Mouse (Mus musculus) small intestine, adult 2 months (tissue): ENCODE results near the gene Polr2c. TPM values are rescaled to one million over a fixed set of nuclear protein-coding genes. Genes with fewer than 3 reads are reported as not detected.

ENCODE experiments used
- H3K27ac ChIP-seq: fragments of 200-500 bp; 2 replicates; pipeline ENCODE4 v1.5.1; 2012; ENCODE audit warnings: low read depth, low read length, control low read depth, inconsistent platforms; ENCODE audit not compliant: insufficient read depth
- H3K27me3 ChIP-seq: fragments of 200-500 bp; 2 replicates; pipeline ENCODE4 v1.6.1; 2012; ENCODE audit warnings: mild to moderate bottlenecking, moderate library complexity, low read length, inconsistent platforms; ENCODE audit not compliant: control insufficient read depth, insufficient read depth
- H3K36me3 ChIP-seq: fragments of 200-500 bp; 2 replicates; pipeline ENCODE4 v1.6.1; 2012; ENCODE audit warnings: mild to moderate bottlenecking, low read length, control low read depth, inconsistent platforms; ENCODE audit not compliant: control insufficient read depth, insufficient read depth
- H3K4me1 ChIP-seq: fragments of 200-500 bp; 2 replicates; pipeline ENCODE4 v1.6.1; 2012; ENCODE audit warnings: low read length, inconsistent platforms, mixed read lengths; ENCODE audit not compliant: control insufficient read depth, insufficient read depth, insufficient read length
- H3K4me3 ChIP-seq: fragments of 200-500 bp; 2 replicates; pipeline ENCODE4 v1.5.1; 2012; ENCODE audit warnings: low read depth, mild to moderate bottlenecking, control low read depth, inconsistent platforms, low read length, moderate library complexity
- CTCF ChIP-seq: fragments of 200-500 bp; IDR thresholded peaks from 2 replicates; pipeline ENCODE4 v1.5.1; 2012; ENCODE audit warnings: low read depth, mild to moderate bottlenecking, control low read depth, inconsistent platforms, low read length, moderate library complexity, mixed read lengths; ENCODE audit not compliant: insufficient replicate concordance, insufficient read length; ENCODE audit errors: extremely low read depth
- POLR2A ChIP-seq: fragments of 200-500 bp; IDR thresholded peaks from 2 replicates; pipeline ENCODE4 v1.6.1; 2012; ENCODE audit warnings: low read depth, mild to moderate bottlenecking, control low read depth, inconsistent platforms, low read length, moderate library complexity
- WGBS: fragments of 180-500 bp; shearing (Covaris S2); methylation state at CpG from one replicate; pipeline ENCODE4 v1.1.7; 2018; 5-methylcytosine and 5-hydroxymethylcytosine counted together
- polyA plus RNA-seq: library from polyadenylated mRNA; depleted of rRNA; stranded (reverse); fragments of >200 nt; gene quantifications from 2 replicates; pipeline ENCODE4 v1.2.3, GENCODE M21; 2012; rRNA removed

Polr2c gene
- 32.3 and 57.1 TPM in 2 replicates for polyA plus RNA-seq

DNA sequence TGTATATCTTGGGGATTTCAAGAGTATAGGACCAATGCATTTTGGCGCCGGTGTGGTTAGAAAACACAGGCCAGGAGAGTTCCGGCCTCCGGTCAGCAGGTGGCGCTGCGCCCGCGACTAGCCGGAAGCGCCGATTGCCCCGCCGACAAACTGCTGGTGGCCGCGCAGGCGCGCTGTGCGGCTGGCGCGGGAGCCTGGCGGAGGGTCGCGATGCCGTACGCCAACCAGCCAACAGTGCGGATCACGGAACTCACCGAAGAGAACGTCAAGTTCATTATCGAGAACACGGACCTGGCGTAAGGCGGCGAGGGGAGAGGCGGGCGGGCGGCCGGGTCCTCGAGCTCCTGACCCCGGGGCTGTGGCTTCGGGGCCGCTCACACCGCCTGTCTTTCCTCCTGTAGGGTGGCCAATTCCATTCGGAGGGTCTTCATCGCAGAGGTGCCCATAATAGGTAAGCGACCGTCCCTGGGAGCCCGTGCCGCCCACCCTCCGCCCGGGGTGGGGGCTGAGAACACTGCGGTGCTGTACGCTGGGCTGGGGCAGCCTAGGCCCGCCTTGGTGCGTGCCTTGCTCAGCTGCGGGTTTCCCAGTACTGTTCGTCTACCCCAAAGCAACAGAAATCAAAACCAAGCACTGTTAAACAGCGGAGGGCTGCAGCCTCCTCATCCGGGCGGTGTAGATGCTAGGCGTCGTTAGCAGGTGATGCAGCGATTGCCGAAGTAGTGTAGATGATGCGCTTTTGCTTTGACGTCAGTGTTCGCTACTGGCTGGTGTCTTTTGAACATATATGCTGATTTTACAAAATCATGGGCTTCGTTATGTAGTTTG, at the start of gene Polr2c:
Gene Polr2c, plus strand, starts transcription at position 105 of the 828 bp plus-strand sequence.
- under 1% methylated on average over 68 of the region's 68 CpGs for WGBS
- TF ChIP-seq CTCF (peak; percentile 90), POLR2A (peak; percentile 60; the same call in 1 of the 2 replicates)
- peak within 1 kb of the TSS; percentile 95 for H3K4me3 ChIP-seq
- H3K27me3 ChIP-seq = no peaks in the 10 kb centered on the region
- H3K4me1 ChIP-seq = no peaks in the 10 kb centered on the region
- peak within 1 kb of the TSS; percentile 19 for H3K27ac ChIP-seq
- peaks cover 39% of the 10 kb centered on the region for H3K36me3 ChIP-seq

DNA sequence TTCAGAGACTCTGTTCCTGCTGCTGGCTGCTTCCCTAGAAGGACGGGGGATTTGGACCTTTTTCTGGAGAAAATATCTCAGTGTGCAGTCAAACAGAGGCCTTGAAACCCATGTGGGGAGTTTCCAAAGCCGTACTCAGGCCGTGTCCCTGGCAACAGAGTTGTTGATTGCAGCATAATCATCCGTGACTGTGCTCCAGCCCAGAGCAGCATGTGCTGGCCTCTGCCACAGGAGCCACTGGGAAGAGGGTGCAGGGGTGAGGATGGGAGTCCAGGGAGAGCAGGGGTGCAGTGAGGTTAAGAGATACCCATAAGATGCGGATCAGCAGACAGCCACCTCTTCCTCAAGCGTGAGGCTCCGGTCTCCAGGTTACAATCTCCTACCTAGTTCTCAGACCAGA, 49.7 kb upstream of the Polr2c start:
- Histone ChIP-seq H3K27me3 (no peaks in the 10 kb centered on the region), H3K36me3 (no peaks in the 10 kb centered on the region), H3K27ac (no peak overlapping the region), H3K4me3 (no peak overlapping the region), H3K4me1 (no peaks in the 10 kb centered on the region)
- 60% methylated on average over 7 of the region's 7 CpGs for WGBS
- TF ChIP-seq CTCF (no peak), POLR2A (no peak)

DNA sequence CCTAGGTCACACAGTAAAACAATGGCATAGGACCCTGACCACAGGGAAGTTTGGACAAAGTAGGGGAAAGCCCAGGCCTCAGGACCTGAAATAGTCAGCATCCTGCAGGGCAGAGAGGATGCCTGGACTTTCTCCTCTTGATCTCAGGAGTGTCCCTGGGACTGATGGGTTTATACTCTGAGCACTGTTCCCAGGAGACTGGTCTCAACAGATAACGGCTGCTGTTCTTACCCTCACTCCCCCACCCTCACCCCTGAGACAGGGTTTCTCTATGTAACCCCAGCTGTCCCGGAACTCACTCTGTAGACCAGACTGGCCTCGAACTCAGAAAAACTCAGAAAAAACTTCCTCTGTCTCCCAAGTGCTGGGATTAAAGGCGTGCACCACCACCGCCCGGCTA, 48.9 kb upstream of the Polr2c start:
- no peaks in the 10 kb centered on the region for H3K4me1 ChIP-seq
- no peaks in the 10 kb centered on the region for H3K36me3 ChIP-seq
- WGBS = 83% methylated on average over 6 of the region's 6 CpGs
- no peak overlapping the region for H3K27ac ChIP-seq
- no peak overlapping the region for H3K4me3 ChIP-seq
- TF ChIP-seq POLR2A (no peak), CTCF (no peak)
- H3K27me3 ChIP-seq = no peaks in the 10 kb centered on the region

DNA sequence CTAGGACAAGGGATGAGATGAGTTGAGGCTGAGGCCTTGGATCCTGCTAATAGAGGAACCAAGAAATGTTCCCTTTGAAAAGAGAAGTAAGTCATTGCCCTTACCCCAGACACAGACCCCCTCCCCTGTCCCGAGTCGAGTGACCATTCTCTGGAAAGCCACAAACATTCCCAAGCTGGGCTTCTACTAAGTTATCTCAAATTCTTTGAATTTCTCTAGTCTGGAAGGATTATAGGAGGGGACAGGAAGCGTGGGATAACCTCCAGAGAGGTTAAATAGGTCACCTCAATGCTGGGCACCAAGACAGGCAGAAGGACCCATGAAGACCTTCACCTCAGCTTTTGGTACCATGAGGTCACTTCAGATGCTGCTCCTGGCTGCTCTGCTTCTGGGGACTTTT, 47.1 kb upstream of the Polr2c start, which contains the start of gene Ccl17:
Gene Ccl17, plus strand, starts transcription at position 301 of the 400 bp plus-strand sequence.
- no peak within 1 kb of the TSS for H3K4me3 ChIP-seq
- no peak for TF ChIP-seq CTCF
- no peak for TF ChIP-seq POLR2A
- no peaks in the 10 kb centered on the region for H3K27me3 ChIP-seq
- WGBS = 55% methylated on average over 3 of the region's 3 CpGs
- no peak within 1 kb of the TSS for H3K27ac ChIP-seq
- H3K36me3 ChIP-seq = no peaks in the 10 kb centered on the region
- H3K4me1 ChIP-seq = no peaks in the 10 kb centered on the region

DNA sequence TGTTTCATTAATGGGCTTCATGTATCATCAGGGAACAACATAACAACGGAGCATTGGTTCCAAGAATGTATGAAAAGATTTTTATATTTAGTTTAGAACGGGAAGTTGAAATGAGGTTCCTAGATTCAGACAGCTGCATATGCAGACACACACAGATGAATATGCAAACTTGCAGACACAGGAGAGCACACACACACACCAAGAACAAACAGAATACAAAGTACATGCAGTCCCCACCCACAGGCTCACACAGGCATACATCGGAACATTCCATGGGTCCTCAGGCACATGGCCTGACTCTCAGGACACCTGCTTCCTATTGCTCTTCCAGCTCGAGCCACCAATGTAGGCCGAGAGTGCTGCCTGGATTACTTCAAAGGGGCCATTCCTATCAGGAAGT, 46.4 kb upstream of the Polr2c start:
- no peak for TF ChIP-seq POLR2A
- TF ChIP-seq CTCF = no peak
- Histone ChIP-seq H3K27ac (no peak overlapping the region), H3K27me3 (no peaks in the 10 kb centered on the region), H3K4me1 (no peaks in the 10 kb centered on the region), H3K4me3 (no peak overlapping the region), H3K36me3 (no peaks in the 10 kb centered on the region)
- WGBS = 65% methylated on average over 5 of the region's 5 CpGs

DNA sequence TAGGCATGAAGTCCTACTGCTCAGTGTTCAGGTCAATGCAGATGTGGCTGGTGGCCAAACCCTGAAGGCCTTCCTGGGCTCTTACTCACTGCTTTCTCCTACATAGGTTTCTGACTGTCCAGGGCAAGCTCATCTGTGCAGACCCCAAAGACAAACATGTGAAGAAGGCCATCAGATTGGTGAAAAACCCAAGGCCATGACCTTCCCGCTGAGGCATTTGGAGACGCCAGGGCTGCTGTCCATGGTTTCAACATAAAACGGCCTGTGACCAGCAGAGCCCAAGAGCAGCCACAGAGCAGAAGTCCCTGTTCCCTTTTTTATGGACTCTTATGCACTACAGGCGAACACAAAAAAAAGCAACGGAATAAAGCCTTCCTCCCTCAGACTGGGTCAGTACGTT, 45.6 kb upstream of the Polr2c start:
- TF ChIP-seq CTCF (no peak), POLR2A (no peak)
- Histone ChIP-seq H3K4me1 (no peaks in the 10 kb centered on the region), H3K36me3 (no peaks in the 10 kb centered on the region), H3K4me3 (no peak overlapping the region), H3K27me3 (no peaks in the 10 kb centered on the region), H3K27ac (no peak overlapping the region)
- whole genome bisulfite sequencing = 85% methylated on average over 6 of the region's 6 CpGs

DNA sequence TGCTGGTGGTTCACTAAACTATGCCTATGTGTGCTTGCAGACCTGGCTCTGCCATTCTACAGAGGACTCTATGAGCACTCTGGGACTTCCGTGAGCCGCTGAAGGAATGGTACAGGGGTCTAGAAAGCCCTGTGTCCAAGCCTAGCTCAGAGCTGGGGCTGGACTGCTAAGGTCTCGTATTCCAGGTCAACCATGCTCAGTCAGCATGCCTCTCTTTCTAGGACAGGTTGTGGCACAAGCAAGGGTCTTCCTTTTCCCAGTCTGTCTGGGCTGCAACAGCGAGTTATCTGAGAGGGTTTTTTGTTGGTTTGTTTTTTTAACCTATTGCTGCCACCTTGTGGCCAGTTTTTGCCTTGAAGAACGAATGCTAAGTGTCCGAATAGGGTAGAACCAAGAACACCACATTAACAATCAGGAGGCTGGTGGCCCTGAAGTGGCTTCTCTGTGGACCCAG, 44.6 kb upstream of the Polr2c start:
- H3K36me3 ChIP-seq = no peaks in the 10 kb centered on the region
- WGBS = 33% methylated on average over 6 of the region's 6 CpGs
- H3K4me1 ChIP-seq = no peaks in the 10 kb centered on the region
- H3K27me3 ChIP-seq = no peaks in the 10 kb centered on the region
- no peak overlapping the region for H3K27ac ChIP-seq
- no peak overlapping the region for H3K4me3 ChIP-seq
- TF ChIP-seq CTCF = no peak
- TF ChIP-seq POLR2A = no peak

DNA sequence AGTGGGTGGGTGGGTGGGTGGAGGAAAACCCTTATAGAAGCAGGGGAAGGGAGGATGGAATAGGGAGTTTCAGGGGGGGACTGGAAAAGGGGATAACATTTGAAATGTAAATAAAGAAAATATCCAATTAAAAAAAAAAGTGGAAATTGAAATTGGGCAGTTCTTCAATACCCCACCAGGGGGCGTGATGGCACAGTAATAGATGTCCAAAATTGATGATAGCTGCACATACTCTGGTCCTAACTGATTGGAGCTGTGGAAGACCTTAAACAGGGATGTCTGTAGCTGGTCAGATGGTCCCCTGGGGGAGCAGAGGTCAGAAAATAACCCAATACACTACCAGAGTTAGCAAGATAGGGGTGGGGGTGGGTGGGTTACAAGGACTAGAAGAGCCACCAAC, 42.7 kb upstream of the Polr2c start:
- WGBS = 0% methylated on average over 1 of the region's 1 CpGs
- H3K27me3 ChIP-seq = no peaks in the 10 kb centered on the region

More for the DNA sequence above, 42.7 kb upstream of the Polr2c start:
- H3K4me3 ChIP-seq = no peak overlapping the region
- H3K36me3 ChIP-seq = no peaks in the 10 kb centered on the region
- H3K4me1 ChIP-seq = no peaks in the 10 kb centered on the region
- H3K27ac ChIP-seq = no peak overlapping the region
- peak; percentile 24; the same call in 1 of the 2 replicates for TF ChIP-seq CTCF
- no peak for TF ChIP-seq POLR2A
